Mouse (Mus musculus) embryo, embryonic 11.5 days (tissue): ENCODE measurements around the gene Supt16.
A peak's percentile ranks its signal among the peaks of the same experiment; 100 is the strongest.

Experiments
- DNase-seq: peaks from one replicate; pipeline ENCODE4 v3.0.0-alpha.2; 2012; ENCODE audit warnings: low read depth, low spot score

Supt16 gene

DNA sequence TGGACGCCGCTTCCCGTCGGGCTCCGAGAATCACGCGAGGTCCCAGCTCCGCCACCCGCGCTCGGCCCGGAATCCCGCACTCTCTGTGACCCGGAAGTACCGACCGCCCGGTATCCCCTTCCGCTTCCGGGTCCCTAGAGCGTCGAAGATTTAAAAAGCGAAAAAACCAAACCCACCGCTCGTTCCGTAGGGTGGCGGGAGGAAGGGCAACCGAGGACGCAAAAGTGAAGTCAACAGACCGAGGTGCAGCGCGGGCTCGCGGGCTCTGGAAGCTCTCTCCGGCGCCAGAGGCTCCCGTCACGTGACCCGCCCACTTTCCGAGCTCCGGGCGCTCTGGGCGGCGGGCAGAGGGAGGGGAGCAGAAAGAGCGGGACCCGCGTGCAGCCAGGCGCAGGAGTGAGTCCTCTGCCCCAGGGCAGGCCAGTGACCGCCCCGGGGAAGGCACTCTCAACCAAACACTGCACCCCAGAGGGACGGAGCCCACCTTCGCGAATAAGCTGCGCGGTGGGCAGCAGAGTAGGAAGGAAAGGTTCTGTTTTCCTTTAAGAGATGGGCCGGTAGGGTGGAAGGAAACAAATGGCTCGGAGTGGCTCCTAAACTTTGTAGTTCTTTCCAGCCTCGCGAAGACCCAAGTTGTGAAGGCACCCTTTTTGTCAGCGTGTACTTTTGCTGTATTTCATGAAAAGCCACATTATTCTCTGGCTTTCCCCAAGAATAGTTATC, at the start of gene Supt16:
Gene Supt16, minus strand, starts transcription at position 261 of the 723 bp plus-strand sequence.
- DNase-seq: peak; percentile 81

DNA sequence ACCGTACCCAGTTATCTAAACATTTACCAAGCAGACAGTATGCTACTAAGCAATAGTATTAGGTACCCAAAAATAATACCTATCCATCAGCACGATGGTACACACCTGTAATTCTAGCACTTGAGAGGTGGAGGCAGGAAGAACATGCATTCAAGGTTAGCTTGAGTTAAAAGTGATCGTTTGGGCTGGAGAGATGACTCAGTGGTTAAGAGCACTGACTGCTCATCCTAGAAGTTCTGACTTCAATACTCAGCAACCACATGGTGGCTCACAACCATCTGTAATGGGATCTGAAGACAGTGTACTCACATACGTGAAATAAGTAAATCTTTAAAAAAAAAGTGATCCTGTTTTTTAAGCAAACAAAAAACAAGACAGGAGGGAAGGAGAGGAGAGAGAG, 48.9 kb upstream of the Supt16 start:
- no peak for DNase-seq

DNA sequence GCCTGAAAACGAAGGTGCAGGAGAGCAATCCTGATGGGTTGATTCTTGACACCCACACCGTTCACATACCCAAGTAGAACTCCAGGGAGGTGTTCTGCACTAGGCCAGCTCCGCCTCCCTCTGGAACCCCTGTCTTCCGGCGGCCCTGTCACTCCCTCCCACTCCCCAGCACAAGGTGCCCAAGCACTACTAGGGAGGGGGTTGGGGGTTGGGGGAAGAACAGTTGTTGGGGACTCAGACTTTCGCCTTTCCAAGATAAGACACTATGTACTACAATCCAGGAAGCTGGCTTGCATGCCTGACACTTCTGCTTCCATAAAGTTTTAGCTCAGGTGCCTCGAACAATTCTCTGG, 47.5 kb upstream of the Supt16 start:
- no peak for DNase-seq

- peak; percentile 98 for DNase-seq
Measured at GRCm38 (mm10) chr14:52244041-52244689, 46.9 kb upstream of the Supt16 start.

DNA sequence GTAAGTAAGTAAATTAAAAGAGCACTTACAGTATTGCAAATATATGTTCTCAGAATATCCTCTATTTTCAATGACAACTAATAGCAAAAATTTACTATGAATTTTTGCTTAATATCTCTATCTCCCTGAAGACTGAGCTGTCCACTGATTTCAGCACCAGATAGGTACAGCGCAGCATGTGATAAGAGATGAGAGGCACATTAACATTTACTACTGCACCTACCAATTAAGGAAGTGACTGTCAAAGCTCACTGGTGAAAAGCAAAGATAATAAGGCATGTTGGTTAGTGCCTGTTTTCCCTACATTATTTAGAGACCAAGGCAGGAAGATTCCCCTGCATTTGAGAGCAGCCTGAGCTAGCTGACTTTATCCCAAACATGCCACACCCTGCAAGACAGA, 39.0 kb upstream of the Supt16 start:
- no peak for DNase-seq

DNA sequence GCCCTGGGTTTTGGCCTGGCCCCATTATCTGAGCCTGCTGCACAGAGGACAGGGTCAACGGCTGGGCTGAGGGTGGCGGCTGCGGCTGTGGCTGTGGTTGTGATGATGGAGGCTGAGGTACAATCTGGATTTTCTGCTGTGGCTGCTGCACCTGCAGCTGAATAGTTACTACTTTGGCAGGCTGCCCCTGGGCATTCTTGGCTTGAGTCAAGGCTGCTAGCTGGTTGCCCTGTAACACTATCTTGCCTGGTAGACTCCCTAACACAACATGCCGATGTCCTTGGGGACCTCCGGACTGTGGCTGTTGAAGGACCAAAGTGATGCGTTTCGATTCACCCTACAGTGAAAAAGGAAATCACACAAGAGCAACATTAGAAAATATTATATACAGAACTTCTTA, 37.9 kb upstream of the Supt16 start:
- no peak for DNase-seq

DNA sequence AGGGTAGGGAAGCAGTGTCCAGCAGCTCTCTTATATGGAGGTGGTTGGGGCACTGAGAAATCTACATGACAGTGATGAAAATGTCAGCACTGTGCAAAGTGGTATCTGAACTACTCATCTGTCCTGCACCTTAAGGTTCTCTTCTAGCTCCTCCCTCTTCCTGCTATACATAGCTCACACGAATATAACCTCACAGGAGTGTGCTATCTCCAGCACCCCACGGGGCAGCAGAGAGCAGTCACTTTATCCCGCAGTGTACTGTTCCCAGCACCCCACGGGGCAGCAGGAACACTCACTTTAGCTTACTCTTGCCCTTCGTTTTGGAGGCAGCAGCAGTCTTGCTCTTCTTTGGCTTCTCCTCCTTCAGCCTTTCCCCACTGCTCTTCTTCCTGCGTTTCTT, 35.0 kb upstream of the Supt16 start:
- no peak for DNase-seq

DNA sequence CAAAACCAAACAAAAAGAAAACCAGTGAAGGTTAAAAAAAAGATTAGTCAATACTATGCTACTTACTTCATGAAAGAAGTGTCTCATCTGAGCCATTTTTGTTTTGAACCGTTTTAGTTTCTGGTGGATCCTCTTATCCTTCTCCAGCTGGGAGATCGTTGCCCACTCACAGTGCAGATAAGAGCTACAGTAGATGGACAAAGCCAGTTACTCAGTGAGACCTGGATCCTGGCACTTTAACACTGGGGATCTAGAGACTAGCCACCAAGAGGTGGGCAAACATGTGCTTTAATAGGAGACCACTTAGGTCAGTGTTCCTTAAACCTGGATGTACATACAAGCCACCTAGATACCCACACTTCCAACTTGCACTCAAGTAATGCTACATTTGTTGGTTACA, 28.8 kb upstream of the Supt16 start:
- no peak for DNase-seq

- no peak for DNase-seq
Measured at GRCm38 (mm10) chr14:52217261-52217660, 20.0 kb upstream of the Supt16 start.

DNA sequence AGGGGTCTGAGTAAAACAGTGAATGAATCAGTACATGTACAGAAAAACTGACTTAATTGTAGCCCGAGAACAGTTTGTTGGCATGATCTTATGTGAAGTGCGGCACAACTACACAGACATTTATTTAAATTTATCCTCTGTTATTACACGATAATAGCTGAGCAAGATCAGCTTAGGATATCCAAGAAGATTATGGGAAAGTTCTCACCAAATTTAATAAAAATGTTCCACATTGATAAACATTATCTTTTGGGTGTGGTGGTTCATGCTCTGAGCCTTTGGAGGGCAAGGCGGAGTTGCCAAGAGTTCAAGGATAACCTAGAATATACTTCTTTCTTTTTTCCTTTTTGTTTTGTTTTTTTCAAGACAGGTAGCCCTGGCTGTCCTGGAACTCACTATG, 2.2 kb upstream of the Supt16 start:
- DNase-seq: no peak

- DNase-seq: no peak
Measured at GRCm38 (mm10) chr14:52198141-52198540, 925 bp upstream of the Supt16 start.

DNA sequence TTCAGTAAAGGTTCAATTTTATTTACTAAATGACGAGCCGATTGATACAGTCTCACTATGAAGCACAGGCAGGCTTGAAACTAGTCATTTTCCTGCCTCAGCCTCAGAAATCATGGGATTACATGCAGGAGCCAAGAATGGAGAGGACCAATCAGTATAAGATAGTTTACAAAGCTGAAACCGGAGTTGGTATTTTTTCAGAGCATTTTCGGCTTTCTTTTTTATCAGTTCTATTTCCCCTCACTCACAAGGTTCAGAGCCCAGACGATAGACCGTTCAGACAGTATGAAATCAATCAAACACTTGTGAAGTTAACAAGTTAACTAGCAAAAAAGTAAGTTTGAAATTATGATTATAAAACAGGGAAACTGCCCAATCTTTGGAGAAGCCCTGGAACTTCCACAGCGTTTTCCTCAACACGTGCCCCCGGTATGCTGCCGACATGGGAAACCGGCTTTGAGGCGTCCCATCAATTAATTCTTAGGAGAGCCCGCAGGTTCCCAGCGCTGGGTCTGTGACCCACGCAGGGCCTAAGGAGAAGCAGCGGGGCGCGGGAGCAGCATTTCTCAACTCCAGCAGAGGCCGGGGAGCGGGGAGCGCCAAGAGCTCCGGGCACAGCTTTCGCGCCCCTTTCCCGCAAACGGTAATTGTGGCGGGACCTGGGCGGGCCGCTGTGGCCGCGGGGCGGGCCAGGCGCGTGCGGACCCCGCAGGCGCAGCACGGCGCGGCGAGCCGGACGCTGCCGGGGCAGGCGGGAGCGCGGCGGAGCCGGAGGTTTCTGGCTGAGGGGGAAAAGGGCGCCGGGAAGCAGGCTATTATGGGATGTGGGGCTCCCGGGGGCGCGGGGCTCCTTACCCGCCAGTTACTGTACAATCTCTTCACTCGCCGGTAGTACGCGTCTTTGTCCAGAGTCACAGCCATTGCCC, 723 bp downstream of the Supt16 start:
- no peak for DNase-seq

- DNase-seq: no peak
Measured at GRCm38 (mm10) chr14:52195691-52196090, 1.5 kb downstream of the Supt16 start.

GRCm38 (mm10) chr14:52190740-52191359, 6.4 kb downstream of the Supt16 start:
- no peak for DNase-seq

DNA sequence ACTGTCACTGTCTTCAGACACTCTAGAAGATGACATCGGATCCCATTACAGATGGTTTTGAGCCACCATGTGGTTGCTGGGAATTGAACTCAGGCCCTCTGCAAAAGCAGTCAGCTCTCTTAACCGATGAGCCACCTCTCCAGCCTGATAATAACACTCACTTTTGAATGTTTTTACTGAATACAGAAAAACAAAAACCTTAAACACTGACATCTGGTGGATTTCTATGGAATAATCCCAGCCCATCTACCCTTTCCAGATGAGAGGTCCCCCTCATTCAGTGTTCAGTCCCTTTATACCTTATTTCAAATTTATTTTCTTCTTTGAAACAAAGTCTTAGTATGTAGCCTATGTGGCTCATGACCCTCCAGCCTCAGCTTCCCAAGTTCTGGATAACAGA, 7.7 kb downstream of the Supt16 start:
- no peak for DNase-seq

DNA sequence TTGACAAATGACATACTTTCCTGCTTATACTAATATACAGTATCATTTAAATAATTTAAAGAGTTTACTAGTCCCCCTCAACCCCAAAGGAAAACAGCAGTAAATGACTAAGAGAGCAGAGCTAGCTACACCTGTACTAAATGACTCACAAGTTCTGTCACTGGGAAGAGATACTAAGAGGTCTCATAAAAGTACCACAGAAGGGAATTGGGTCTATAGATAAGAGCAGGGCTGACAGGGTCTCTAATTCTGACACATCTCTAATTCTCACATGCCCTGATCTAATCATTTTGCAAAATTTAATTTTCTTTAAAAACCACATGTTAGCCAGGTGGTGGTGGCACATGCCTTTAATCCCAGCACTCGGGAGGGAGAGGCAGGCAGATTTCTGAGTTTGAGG, 8.4 kb downstream of the Supt16 start:
- no peak for DNase-seq

GRCm38 (mm10) chr14:52166571-52166970, 30.6 kb downstream of the Supt16 start:
- DNase-seq: no peak

GRCm38 (mm10) chr14:52160911-52161310, 36.3 kb downstream of the Supt16 start:
- no peak for DNase-seq

DNA sequence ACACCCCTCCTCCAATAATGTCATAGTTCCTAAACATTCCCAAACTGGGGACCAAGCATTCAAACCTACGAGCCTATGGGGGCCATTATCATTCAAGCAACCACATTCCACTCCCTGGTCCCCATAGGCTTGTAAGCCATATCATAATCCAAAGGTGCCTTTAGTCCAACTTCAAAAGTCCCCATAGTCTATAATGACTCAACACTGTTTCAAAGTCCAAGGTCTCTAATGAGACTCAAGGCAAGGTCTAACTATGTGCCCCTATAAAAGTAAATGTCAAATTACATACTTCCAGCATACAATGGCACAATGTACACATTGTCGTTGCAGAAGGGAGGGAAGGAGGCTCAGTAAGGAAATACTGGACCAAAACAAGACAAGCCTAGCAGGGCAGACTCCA, 42.2 kb downstream of the Supt16 start:
- DNase-seq: no peak

DNA sequence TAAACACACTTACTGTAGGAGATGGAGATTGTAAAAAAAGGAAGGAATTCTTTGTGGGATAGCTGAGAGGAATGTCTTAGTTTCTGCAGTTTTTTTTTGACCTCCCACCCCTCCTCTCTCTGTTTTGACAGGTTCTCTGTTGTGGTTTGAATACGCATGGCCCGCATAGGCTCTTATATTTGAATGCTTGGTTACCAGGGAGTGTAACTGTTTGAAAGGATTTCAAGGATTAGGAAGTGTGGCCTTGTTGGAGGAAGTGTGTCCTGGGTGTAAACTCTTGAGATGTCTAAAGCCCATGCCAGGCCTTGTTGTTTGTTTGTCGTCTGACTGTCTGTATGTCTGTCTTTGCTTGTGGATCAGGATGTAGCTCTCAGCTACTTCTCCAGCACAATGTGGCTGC, 44.6 kb downstream of the Supt16 start:
- no peak for DNase-seq

GRCm38 (mm10) chr14:52152179-52152578, 45.0 kb downstream of the Supt16 start:
- no peak for DNase-seq

DNA sequence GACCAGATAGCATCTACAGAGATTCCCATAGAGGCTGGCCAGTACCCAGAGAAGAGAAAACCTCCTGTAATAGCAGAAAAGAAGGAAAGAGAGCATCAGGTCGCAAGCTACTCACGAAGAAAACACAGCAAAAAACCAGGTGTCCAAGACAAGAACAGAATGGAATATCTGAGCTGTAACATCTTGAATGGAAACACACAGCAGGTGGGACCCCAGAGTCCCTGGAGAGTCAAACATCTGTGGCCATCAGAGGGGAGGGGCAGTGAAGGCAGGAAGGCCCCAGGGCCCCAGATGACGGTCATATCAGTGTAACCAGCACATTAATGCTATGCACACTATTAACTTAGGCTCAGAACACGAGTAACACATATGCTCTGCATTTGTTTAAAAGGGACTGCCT, 47.3 kb downstream of the Supt16 start:
- DNase-seq: no peak
